Mouse (Mus musculus) embryonic facial prominence, embryonic 13.5 days (tissue): ENCODE data around the gene Tm4sf20. TPM values are rescaled to one million over a fixed set of nuclear protein-coding genes. Genes with fewer than 3 reads are reported as not detected.

Experiments used
- ATAC-seq: fragments of 200-750 bp; cut with Nextera tagmentation; 2 replicates; pipeline ENCODE4 v1.8.0; 2017; ENCODE audit warnings: low read depth; ENCODE audit not compliant: insufficient number of reproducible peaks, insufficient read depth, low FRiP score, low TSS enrichment
- H3K27ac ChIP-seq: fragments of 300-500 bp; sonication (generic); 2 replicates; pipeline ENCODE4 v1.5.1; 2015; ENCODE audit warnings: moderate library complexity, mild to moderate bottlenecking, inconsistent platforms
- H3K27me3 ChIP-seq: fragments of 300-500 bp; sonication (generic); 2 replicates; pipeline ENCODE4 v1.6.1; 2015; ENCODE audit warnings: mild to moderate bottlenecking, inconsistent platforms
- H3K36me3 ChIP-seq: fragments of 300-500 bp; sonication (generic); 2 replicates; pipeline ENCODE4 v1.6.1; 2015; ENCODE audit warnings: mild to moderate bottlenecking, inconsistent platforms
- H3K4me1 ChIP-seq: fragments of 300-500 bp; sonication (generic); 2 replicates; pipeline ENCODE4 v1.6.1; 2015; ENCODE audit warnings: inconsistent platforms
- H3K4me2 ChIP-seq: fragments of 300-500 bp; sonication (generic); 2 replicates; pipeline ENCODE4 v1.6.1; 2015; ENCODE audit warnings: moderate library complexity, mild to moderate bottlenecking, inconsistent platforms
- H3K4me3 ChIP-seq: fragments of 300-500 bp; sonication (generic); 2 replicates; pipeline ENCODE4 v1.5.1; 2015; ENCODE audit warnings: mild to moderate bottlenecking, inconsistent platforms
- H3K9ac ChIP-seq: fragments of 300-500 bp; sonication (generic); 2 replicates; pipeline ENCODE4 v1.6.1; 2015; ENCODE audit warnings: mild to moderate bottlenecking, inconsistent platforms
- H3K9me3 ChIP-seq: fragments of 300-500 bp; sonication (generic); 2 replicates; pipeline ENCODE4 v1.6.1; 2016; ENCODE audit warnings: inconsistent platforms
- WGBS: fragments of 180-500 bp; shearing (Covaris S2); methylation state at CpG from one replicate; pipeline ENCODE4 v1.1.7; 2015; ENCODE audit warnings: mixed read lengths; 5-methylcytosine and 5-hydroxymethylcytosine counted together
- polyA plus RNA-seq: library from polyadenylated mRNA; unstranded; fragments of >200 nt; fragmentation: Nextera tagmentation; extraction: Ambion mirVana; gene quantifications from 2 replicates; pipeline ENCODE4 v1.2.1, GENCODE M21; 2015

Gene Tm4sf20
- polyA plus RNA-seq, 1 experiment from 2014 or later = 0.14 TPM

GRCm38 (mm10) chr1:82773208-82773607 is 4.9 kb upstream of the Tm4sf20 start:
- Histone ChIP-seq H3K36me3 (no peaks in the 10 kb centered on the region), H3K27ac (no peak overlapping the region), H3K27me3 (no peaks in the 10 kb centered on the region), H3K9ac (no peak overlapping the region), H3K4me2 (no peak overlapping the region), H3K4me1 (no peaks in the 10 kb centered on the region), H3K4me3 (no peak overlapping the region), H3K9me3 (no peaks in the 10 kb centered on the region)
- WGBS = 60% methylated on average over 5 of the region's 5 CpGs
- ATAC-seq = no peak

DNA sequence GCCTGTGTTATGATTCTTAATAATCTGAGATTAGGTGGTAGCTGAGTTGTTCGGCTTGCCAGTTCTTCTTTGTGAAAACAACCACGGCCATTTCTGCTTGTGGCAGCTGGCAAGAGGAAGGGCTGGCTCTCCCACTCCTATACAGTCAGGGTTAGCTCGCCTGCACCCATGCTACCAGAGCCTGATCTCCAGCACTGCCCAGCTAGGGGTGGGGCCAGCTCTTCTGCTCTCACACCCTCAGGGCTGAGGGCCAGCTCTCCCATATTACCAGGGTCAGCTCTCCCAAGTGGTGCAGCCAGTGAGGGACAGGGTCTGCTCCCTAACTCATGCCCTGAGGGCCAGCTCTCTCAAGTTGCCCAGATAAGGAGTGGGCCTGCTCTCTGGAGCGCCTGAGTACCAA is 4.2 kb upstream of the Tm4sf20 start:
- no peak overlapping the region for H3K4me3 ChIP-seq

GRCm38 (mm10) chr1:82771022-82771586 is 2.8 kb upstream of the Tm4sf20 start, which contains the start of gene Gm47791:
Gene Gm47791, minus strand, starts transcription at chr1:82771243.
- Histone ChIP-seq H3K4me1 (no peaks in the 10 kb centered on the region), H3K36me3 (no peaks in the 10 kb centered on the region), H3K4me2 (no peak within 1 kb of the TSS), H3K27ac (no peak within 1 kb of the TSS), H3K4me3 (no peak within 1 kb of the TSS), H3K9me3 (no peaks in the 10 kb centered on the region), H3K27me3 (no peaks in the 10 kb centered on the region), H3K9ac (no peak within 1 kb of the TSS)
- 86% methylated on average over 15 of the region's 15 CpGs for WGBS
- ATAC-seq = no peak

More for the DNA sequence above, 4.2 kb upstream of the Tm4sf20 start:
- Histone ChIP-seq H3K36me3 (no peaks in the 10 kb centered on the region), H3K9ac (no peak overlapping the region), H3K9me3 (no peaks in the 10 kb centered on the region), H3K27me3 (no peaks in the 10 kb centered on the region), H3K4me1 (no peaks in the 10 kb centered on the region), H3K27ac (no peak overlapping the region), H3K4me2 (no peak overlapping the region)
- no peak for ATAC-seq
- WGBS = 84% methylated on average over 4 of the region's 4 CpGs

- Histone ChIP-seq H3K36me3 (0 out of 2 replicates have a peak, but pooled peaks cover 6% of the 10 kb centered on the region), H3K4me3 (no peak overlapping the region), H3K4me1 (no peaks in the 10 kb centered on the region), H3K9ac (no peak overlapping the region), H3K27ac (no peak overlapping the region), H3K4me2 (no peak overlapping the region), H3K9me3 (no peaks in the 10 kb centered on the region), H3K27me3 (no peaks in the 10 kb centered on the region)
- no peak for ATAC-seq
- WGBS = 73% methylated on average over 4 of the region's 4 CpGs
These were observed 1.6 kb downstream of the Tm4sf20 start for GRCm38 (mm10) chr1:82766641-82767040.

DNA sequence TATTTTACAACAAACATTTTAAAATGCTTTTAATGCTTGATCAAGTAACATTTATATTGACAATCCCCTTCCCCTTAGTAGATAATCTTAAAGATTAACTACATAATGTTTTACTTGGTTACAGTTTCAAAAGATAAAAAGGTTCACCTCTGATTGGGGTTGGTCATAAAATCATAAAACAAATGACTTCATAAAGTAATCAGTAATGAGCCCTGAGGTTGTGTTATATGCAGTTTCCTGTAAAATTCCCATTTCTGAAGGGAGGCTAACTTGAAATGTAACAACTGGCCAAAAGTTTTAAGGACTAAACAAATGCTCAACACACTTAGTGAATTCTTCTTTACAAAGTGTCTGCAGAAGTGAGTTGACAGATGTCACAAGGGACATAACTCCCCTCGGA is 2.0 kb downstream of the Tm4sf20 start:
- ATAC-seq = no peak
- no peaks in the 10 kb centered on the region for H3K9me3 ChIP-seq
- no peak overlapping the region for H3K27ac ChIP-seq
- H3K4me1 ChIP-seq = no peaks in the 10 kb centered on the region
- 48% methylated on average over 1 of the region's 1 CpGs for WGBS
- no peak overlapping the region for H3K4me3 ChIP-seq
- no peaks in the 10 kb centered on the region for H3K27me3 ChIP-seq
- H3K4me2 ChIP-seq = no peak overlapping the region
- no peak overlapping the region for H3K9ac ChIP-seq
- H3K36me3 ChIP-seq = 0 out of 2 replicates have a peak, but pooled peaks cover 8% of the 10 kb centered on the region

GRCm38 (mm10) chr1:82762274-82762673 is 6.0 kb downstream of the Tm4sf20 start:
- WGBS = 88% methylated on average over 1 of the region's 1 CpGs
- no peaks in the 10 kb centered on the region for H3K9me3 ChIP-seq
- H3K27me3 ChIP-seq = no peaks in the 10 kb centered on the region
- no peak overlapping the region for H3K27ac ChIP-seq
- H3K36me3 ChIP-seq = peaks cover 13% of the 10 kb centered on the region; the same call in 1 of the 2 replicates
- no peak overlapping the region for H3K4me2 ChIP-seq
- ATAC-seq = no peak
- H3K9ac ChIP-seq = no peak overlapping the region
- no peak overlapping the region for H3K4me3 ChIP-seq
- no peaks in the 10 kb centered on the region for H3K4me1 ChIP-seq

DNA sequence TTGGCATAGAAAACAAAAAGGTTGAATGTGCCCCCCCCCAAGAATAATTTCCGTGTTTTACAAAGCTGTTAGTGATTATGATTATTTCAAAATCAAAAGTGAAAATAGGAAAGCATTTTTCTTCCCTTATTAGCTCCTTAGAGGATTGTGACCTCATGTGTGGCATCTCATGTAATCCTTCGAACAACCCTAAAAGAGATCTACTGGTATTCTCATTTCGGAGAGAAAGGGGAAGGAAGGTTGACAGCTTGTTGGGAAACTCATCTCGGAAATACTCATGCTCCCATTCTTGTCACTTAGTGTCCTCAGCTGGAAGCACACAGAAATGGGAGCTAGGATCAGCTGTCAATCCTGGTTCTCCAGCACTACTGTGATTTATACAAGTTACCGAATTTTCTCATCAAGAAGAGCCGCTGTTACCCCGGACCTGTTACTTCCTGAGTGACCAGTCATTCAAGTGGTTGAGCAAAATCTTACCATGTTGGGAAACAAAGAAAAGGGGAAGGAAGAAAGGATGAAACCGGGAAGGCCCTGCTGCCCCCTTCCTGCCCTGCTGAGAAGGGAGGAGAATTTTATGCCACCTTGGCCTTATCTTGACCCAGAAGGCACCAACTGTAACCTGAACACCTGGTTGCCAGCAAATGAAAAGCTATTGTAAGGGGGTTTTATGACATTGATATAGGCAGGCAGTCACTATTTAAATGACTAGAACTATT is 6.6 kb downstream of the Tm4sf20 start:
- no peak overlapping the region for H3K4me2 ChIP-seq
- no peaks in the 10 kb centered on the region for H3K27me3 ChIP-seq
- ATAC-seq = no peak
- H3K9ac ChIP-seq = no peak overlapping the region
- H3K27ac ChIP-seq = no peak overlapping the region
- H3K4me1 ChIP-seq = no peaks in the 10 kb centered on the region
- peaks cover 13% of the 10 kb centered on the region; the same call in 1 of the 2 replicates for H3K36me3 ChIP-seq
- H3K9me3 ChIP-seq = no peaks in the 10 kb centered on the region
- 92% methylated on average over 8 of the region's 8 CpGs for WGBS
- no peak overlapping the region for H3K4me3 ChIP-seq

- ATAC-seq = no peak
- Histone ChIP-seq H3K4me3 (no peak overlapping the region), H3K4me1 (no peaks in the 10 kb centered on the region), H3K27me3 (no peaks in the 10 kb centered on the region), H3K9me3 (no peaks in the 10 kb centered on the region), H3K27ac (no peak overlapping the region), H3K4me2 (no peak overlapping the region), H3K9ac (no peak overlapping the region), H3K36me3 (peaks cover 32% of the 10 kb centered on the region)
- 91% methylated on average over 1 of the region's 1 CpGs for WGBS
These were observed 8.7 kb downstream of the Tm4sf20 start for GRCm38 (mm10) chr1:82759520-82759919.

- no peak for ATAC-seq
- H3K4me3 ChIP-seq = no peak overlapping the region
- no peak overlapping the region for H3K9ac ChIP-seq
- H3K27ac ChIP-seq = no peak overlapping the region
- peaks cover 25% of the 10 kb centered on the region for H3K36me3 ChIP-seq
- 91% methylated on average over 2 of the region's 2 CpGs for WGBS
- no peaks in the 10 kb centered on the region for H3K4me1 ChIP-seq
- H3K27me3 ChIP-seq = no peaks in the 10 kb centered on the region
- H3K4me2 ChIP-seq = no peak overlapping the region
- H3K9me3 ChIP-seq = no peaks in the 10 kb centered on the region
These were observed 20.4 kb downstream of the Tm4sf20 start for GRCm38 (mm10) chr1:82747714-82748452.

- H3K4me2 ChIP-seq = no peak overlapping the region
- H3K9ac ChIP-seq = no peak overlapping the region
- H3K36me3 ChIP-seq = peaks cover 30% of the 10 kb centered on the region
- H3K27me3 ChIP-seq = no peaks in the 10 kb centered on the region
- no peak for ATAC-seq
- no peaks in the 10 kb centered on the region for H3K9me3 ChIP-seq
- H3K4me3 ChIP-seq = no peak overlapping the region
- WGBS = 59% methylated on average over 4 of the region's 4 CpGs
- no peak overlapping the region for H3K27ac ChIP-seq
- H3K4me1 ChIP-seq = no peaks in the 10 kb centered on the region
These were observed 21.9 kb downstream of the Tm4sf20 start for GRCm38 (mm10) chr1:82746408-82746807.

DNA sequence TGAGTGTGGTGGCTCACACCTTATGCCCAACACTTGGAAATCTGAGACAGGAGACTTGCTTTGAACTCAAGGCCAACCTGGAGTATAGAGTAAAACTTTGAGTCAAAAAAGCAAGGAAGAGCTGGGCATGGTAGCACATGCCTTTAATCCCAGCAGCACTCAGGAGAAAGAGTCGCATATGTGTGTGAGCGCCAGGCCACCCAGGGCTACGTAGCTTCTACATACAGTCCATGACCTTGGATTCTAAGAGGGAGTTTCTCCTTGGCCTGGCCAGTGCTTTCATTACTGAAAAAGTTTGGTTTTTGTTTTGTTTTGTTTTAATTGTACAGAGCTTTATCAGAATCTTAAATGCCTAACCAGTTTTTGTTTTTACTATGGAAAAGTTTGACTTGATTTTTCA is 24.3 kb downstream of the Tm4sf20 start:
- Histone ChIP-seq H3K9ac (no peak overlapping the region), H3K9me3 (no peaks in the 10 kb centered on the region), H3K27me3 (no peaks in the 10 kb centered on the region), H3K4me2 (no peak overlapping the region), H3K27ac (no peak overlapping the region), H3K36me3 (peaks cover 36% of the 10 kb centered on the region), H3K4me1 (no peaks in the 10 kb centered on the region), H3K4me3 (no peak overlapping the region)
- 93% methylated on average over 3 of the region's 3 CpGs for WGBS
- ATAC-seq = no peak

DNA sequence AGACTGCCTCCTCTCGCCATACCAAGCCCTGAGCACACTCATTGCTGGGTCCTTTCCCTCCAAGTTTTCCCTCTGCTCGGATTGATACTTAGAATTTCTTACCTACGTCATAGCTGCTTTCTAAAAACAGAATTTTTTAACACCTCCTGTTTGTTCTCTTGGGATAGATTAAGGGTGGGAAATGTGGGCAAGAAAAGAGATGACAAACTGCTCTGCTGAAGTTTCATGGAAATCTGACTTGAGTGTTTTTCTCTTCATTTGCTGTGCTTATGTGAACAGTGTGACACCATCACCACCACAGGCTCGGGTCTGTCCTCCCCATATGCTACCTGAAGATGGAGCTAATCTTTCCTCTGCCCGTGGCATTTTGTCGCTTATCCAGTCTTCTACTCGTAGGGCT is 26.7 kb downstream of the Tm4sf20 start:
- Histone ChIP-seq H3K36me3 (peaks cover 44% of the 10 kb centered on the region), H3K27ac (no peak overlapping the region), H3K9ac (no peak overlapping the region), H3K4me1 (no peaks in the 10 kb centered on the region), H3K27me3 (no peaks in the 10 kb centered on the region), H3K4me3 (no peak overlapping the region), H3K4me2 (no peak overlapping the region), H3K9me3 (no peaks in the 10 kb centered on the region)
- WGBS = 88% methylated on average over 7 of the region's 7 CpGs
- no peak for ATAC-seq
